Mouse (Mus musculus) stomach, postnatal 0 days (tissue): ENCODE results near the gene Pdlim1.
A peak's percentile ranks its signal among the peaks of the same experiment; 100 is the strongest.

ENCODE experiments used
- CTCF ChIP-seq: IDR thresholded peaks from 2 replicates; pipeline ENCODE4 v1.5.1; 2016; ENCODE audit warnings: antibody characterized with exemption, low read depth, mild to moderate bottlenecking, moderate library complexity
- EP300 ChIP-seq: optimal IDR thresholded peaks from 2 replicates; pipeline ENCODE3; 2016; ENCODE audit warnings: antibody characterized with exemption

GRCm38 (mm10) chr19:40225102-40225760 lies 46.4 kb downstream of the Pdlim1 start:
- TF ChIP-seq CTCF: peak; percentile 90
- TF ChIP-seq EP300: no peak
